Mouse (Mus musculus): ENCODE data around the gene Snca.

DNA sequence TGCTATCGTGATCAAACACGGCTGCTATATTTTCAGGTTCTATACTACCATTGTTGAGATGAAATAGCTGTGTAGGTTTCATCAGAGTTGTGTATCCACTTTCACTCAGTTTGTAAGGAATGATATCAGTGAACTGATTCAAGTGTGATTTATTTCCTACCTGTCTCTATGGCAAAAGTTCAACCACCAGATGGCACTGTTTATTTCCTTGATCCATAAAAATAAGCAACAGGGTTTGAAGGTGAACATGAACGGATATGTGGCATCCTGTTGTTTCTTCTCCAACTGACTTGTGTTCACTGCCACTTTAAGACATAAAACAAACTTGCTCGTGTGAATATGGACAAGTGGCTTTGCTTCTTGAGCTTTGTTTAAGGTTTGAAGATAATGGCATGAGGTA is 147.4 kb downstream of the Snca start:
- TF ChIP-seq GATA1 (IDR thresholded peaks at IDR 0.05; ENCODE audit: borderline replicate concordance, low read length) (no peak), FLI1 (IDR thresholded peaks at IDR 0.05; ENCODE audit: low read length) (no peak)

All from megakaryocyte, embryonic 14.5 days (primary cell).